ENCODE assay signal across 12 mouse cellular contexts in genomic region chr10:11175801-11176482, GRCm38 (mm10). TPM values are rescaled to one million over a fixed set of nuclear protein-coding genes. Genes with fewer than 3 reads are reported as not detected.
DNase-seq lines count a peak whose midpoint lies in the region; ATAC-seq and TF ChIP-seq lines count a peak whose summit lies in the region.
"Had no signal": no experiment of that assay in that cellular context is flagged by ENCODE, and none has a peak within 500 bp of the region (broad histone marks: within the 10 kb centered on the region; RNA-seq: fewer than 3 reads in every experiment).

No protein-coding gene starts in this region.

- peak; percentile 70 for TF ChIP-seq CTCF in midbrain, postnatal 0 days (IDR thresholded peaks at IDR 0.05)

- H3K4me2 ChIP-seq in midbrain, postnatal 0 days (ENCODE audit: low read depth, low read length, poor library complexity, severe bottlenecking) = no peak overlapping the region
- H3K4me2 ChIP-seq: hindbrain, embryonic 13.5 days had no signal

- 84% methylated on average over 8 of the region's 8 CpGs for WGBS in midbrain, postnatal 0 days
- WGBS in midbrain, embryonic 10.5 days = 89% methylated on average over 8 of the region's 8 CpGs

- no peak overlapping the region for H3K4me3 ChIP-seq in midbrain, postnatal 0 days (ENCODE audit: low read depth, low read length)
- H3K4me3 ChIP-seq in midbrain, embryonic 10.5 days = no peak overlapping the region
- H3K4me3 ChIP-seq: hindbrain, embryonic 13.5 days had no signal

- no peak overlapping the region for H3K27ac ChIP-seq in midbrain, postnatal 0 days (ENCODE audit: low read depth, low read length)
- no peak overlapping the region for H3K27ac ChIP-seq in midbrain, embryonic 10.5 days (replicated peaks)
- H3K27ac ChIP-seq: hindbrain, embryonic 13.5 days had no signal

- peak; percentile 19 for DNase-seq in embryo, embryonic 11 days
- DNase-seq in embryo, embryonic 9.5 days (ENCODE audit: extremely low spot score) = no peak
- peak; percentile 11 for DNase-seq in kidney, adult 9 months
- DNase-seq in kidney, postnatal 36 days = no peak
- peak; percentile 75 for DNase-seq in midbrain, postnatal 0 days (ENCODE audit: low spot score)
- DNase-seq in midbrain, embryonic 10.5 days (ENCODE audit: low spot score) = no peak
- DNase-seq in urinary bladder, postnatal 14 days (ENCODE audit: low spot score) = no peak
- DNase-seq in spleen, postnatal 10 days (ENCODE audit: low spot score in 2 of 2) = no peak
- DNase-seq: kidney, postnatal 14 days; right cerebral cortex, postnatal 4 days had no signal

- no peaks in the 10 kb centered on the region for H3K4me1 ChIP-seq in midbrain, postnatal 0 days (ENCODE audit: insufficient read depth, low read length)
- no peaks in the 10 kb centered on the region for H3K4me1 ChIP-seq in midbrain, embryonic 10.5 days
- H3K4me1 ChIP-seq: hindbrain, embryonic 13.5 days had no signal

- H3K27me3 ChIP-seq in midbrain, postnatal 0 days (ENCODE audit: insufficient read depth, low read length) = no peaks in the 10 kb centered on the region
- H3K27me3 ChIP-seq in midbrain, embryonic 10.5 days (ENCODE audit: low read depth, poor library complexity, severe bottlenecking) = no peaks in the 10 kb centered on the region
- H3K27me3 ChIP-seq: hindbrain, embryonic 13.5 days had no signal

- peaks cover 30% of the 10 kb centered on the region for H3K36me3 ChIP-seq in midbrain, postnatal 0 days (ENCODE audit: insufficient read depth, low read length)
- H3K36me3 ChIP-seq in midbrain, embryonic 10.5 days = peaks cover 90% of the 10 kb centered on the region

- no peak for ATAC-seq in midbrain, postnatal 0 days (ENCODE audit: low FRiP score)
- ATAC-seq: midbrain, embryonic 16.5 days had no signal

- no peaks in the 10 kb centered on the region for H3K9me3 ChIP-seq in midbrain, postnatal 0 days (ENCODE audit: low read length)
- no peaks in the 10 kb centered on the region for H3K9me3 ChIP-seq in midbrain, embryonic 10.5 days (replicated peaks)
- H3K9me3 ChIP-seq: hindbrain, embryonic 13.5 days had no signal

- H3K9ac ChIP-seq in midbrain, postnatal 0 days (replicated peaks; ENCODE audit: low read length, poor library complexity, severe bottlenecking) = no peak overlapping the region
- H3K9ac ChIP-seq: hindbrain, embryonic 13.5 days had no signal

RNA-seq across cellular contexts. Expression of gene Shprh, which starts 26.7 kb away (rescaled TPM):
- 27.5 and 29.0 TPM in 2 replicates for total RNA-seq in midbrain, postnatal 0 days (2014; rRNA removed)
- polyA plus RNA-seq in midbrain, postnatal 0 days (2015; fragmentation: Nextera tagmentation; extraction: Ambion mirVana) = 12.4 and 14.4 TPM in 2 replicates
- polyA plus RNA-seq in midbrain, embryonic 10.5 days (2016; fragmentation: Nextera tagmentation; extraction: Ambion mirVana) = 17.5 and 22.2 TPM in 2 replicates

Comparison
In these comparisons a context has a peak if more than half of its experiments do, and no peak if none do; other contexts are left out.
1. DNase-seq: peak in embryo, embryonic 11 days (single experiment), kidney, adult 9 months (single experiment) and midbrain, postnatal 0 days (single experiment); none in embryo, embryonic 9.5 days (single experiment), kidney, postnatal 36 days (0 of 2), midbrain, embryonic 10.5 days (single experiment), urinary bladder, postnatal 14 days (single experiment) and spleen, postnatal 10 days (0 of 2).